Mouse (Mus musculus) stomach, embryonic 15.5 days (tissue): ENCODE results near the gene Pdlim4. TPM values are rescaled to one million over a fixed set of nuclear protein-coding genes. Genes with fewer than 3 reads are reported as not detected.
A peak's percentile ranks its signal among the peaks of the same experiment; 100 is the strongest.

Experiments used
- ATAC-seq: fragments of 200-750 bp; cut with Nextera tagmentation; 2 replicates; pipeline ENCODE4 v1.8.0; 2017; ENCODE audit warnings: low read depth, moderate number of reproducible peaks, moderate TSS enrichment; ENCODE audit not compliant: insufficient read depth, low FRiP score
- H3K27ac ChIP-seq: fragments of 300-500 bp; sonication (generic); 2 replicates; pipeline ENCODE4 v1.5.1; 2015; ENCODE audit warnings: mild to moderate bottlenecking, inconsistent platforms
- H3K27me3 ChIP-seq: fragments of 300-500 bp; sonication (generic); replicated peaks from 2 replicates; pipeline ENCODE4 v1.6.1; 2015; ENCODE audit warnings: inconsistent platforms
- H3K36me3 ChIP-seq: fragments of 300-500 bp; sonication (generic); 2 replicates; pipeline ENCODE4 v1.6.1; 2015; ENCODE audit warnings: inconsistent platforms
- H3K4me1 ChIP-seq: fragments of 300-500 bp; sonication (generic); 2 replicates; pipeline ENCODE4 v1.6.1; 2015; ENCODE audit warnings: inconsistent platforms
- H3K4me2 ChIP-seq: fragments of 300-500 bp; sonication (generic); 2 replicates; pipeline ENCODE4 v1.6.1; 2015; ENCODE audit warnings: mild to moderate bottlenecking, inconsistent platforms
- H3K4me3 ChIP-seq: fragments of 300-500 bp; sonication (generic); replicated peaks from 2 replicates; pipeline ENCODE4 v1.5.1; 2015; ENCODE audit warnings: inconsistent platforms
- H3K9ac ChIP-seq: fragments of 300-500 bp; sonication (generic); 2 replicates; pipeline ENCODE4 v1.6.1; 2015; ENCODE audit warnings: inconsistent platforms
- H3K9me3 ChIP-seq: fragments of 300-500 bp; sonication (generic); 2 replicates; pipeline ENCODE4 v1.6.1; 2016; ENCODE audit warnings: inconsistent platforms
- WGBS: fragments of 180-500 bp; shearing (Covaris S2); methylation state at CpG from one replicate; pipeline ENCODE4 v1.1.7; 2015; 5-methylcytosine and 5-hydroxymethylcytosine counted together
- polyA plus RNA-seq: library from polyadenylated mRNA; unstranded; fragments of >200 nt; fragmentation: Nextera tagmentation; extraction: Ambion mirVana; gene quantifications from 2 replicates; pipeline ENCODE4 v1.2.1, GENCODE M21; 2015

The Pdlim4 gene
- polyA plus RNA-seq, 1 experiment from 2014 or later, result 52.0 TPM

DNA sequence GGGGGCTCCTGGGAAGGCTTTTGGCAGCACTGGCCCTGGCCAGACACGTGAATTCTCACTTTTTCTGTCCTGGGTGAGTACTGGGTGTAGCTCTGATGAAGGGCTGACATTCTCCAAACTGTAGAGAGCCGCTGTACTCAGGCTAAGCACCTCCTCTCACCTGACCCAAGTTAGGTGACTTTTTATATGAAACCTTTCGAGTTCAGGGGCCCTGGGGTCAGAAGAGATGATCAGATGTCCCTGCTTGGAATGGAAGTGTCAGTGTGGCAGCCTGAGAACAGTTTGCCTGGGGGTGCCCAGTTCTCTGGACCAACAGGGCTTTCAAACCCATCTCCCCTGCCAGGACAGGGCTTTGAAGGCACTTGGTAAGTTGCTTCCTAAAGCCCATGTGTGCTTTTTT is 39.3 kb upstream of the Pdlim4 start:
- no peaks in the 10 kb centered on the region for H3K9me3 ChIP-seq
- ATAC-seq, result no peak
- peaks cover 8% of the 10 kb centered on the region for H3K4me1 ChIP-seq
- no peaks in the 10 kb centered on the region for H3K36me3 ChIP-seq
- no peak overlapping the region for H3K9ac ChIP-seq
- H3K27ac ChIP-seq, result no peak overlapping the region
- H3K27me3 ChIP-seq, result no peaks in the 10 kb centered on the region
- WGBS, result 69% methylated on average over 3 of the region's 3 CpGs
- no peak overlapping the region for H3K4me3 ChIP-seq
- no peak overlapping the region for H3K4me2 ChIP-seq

DNA sequence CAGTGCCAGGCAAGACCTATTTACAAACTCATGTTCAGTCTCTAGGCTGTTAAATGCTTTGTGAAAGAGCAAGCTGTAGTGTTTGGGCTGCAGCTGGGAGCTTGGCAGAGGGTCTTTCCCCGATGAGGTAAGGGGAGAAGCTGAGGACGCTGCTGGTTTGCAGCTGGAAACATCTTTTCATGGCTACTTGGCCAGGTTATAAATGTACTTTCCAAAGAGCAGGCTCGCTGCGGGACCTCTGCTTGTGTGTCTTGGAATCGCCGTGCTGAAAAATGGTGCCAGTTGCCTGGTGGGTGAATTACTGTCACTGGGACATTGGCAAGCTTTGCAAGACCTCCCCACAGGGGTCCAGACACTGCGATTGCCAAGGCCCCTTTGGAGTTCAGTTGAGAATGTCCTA is 38.4 kb upstream of the Pdlim4 start:
- Histone ChIP-seq H3K4me2 (no peak overlapping the region), H3K27me3 (no peaks in the 10 kb centered on the region), H3K9ac (no peak overlapping the region), H3K36me3 (no peaks in the 10 kb centered on the region), H3K27ac (no peak overlapping the region), H3K4me1 (peaks cover 3% of the 10 kb centered on the region; the same call in 1 of the 2 replicates), H3K4me3 (no peak overlapping the region), H3K9me3 (no peaks in the 10 kb centered on the region)
- ATAC-seq, result no peak
- WGBS, result 77% methylated on average over 7 of the region's 7 CpGs

DNA sequence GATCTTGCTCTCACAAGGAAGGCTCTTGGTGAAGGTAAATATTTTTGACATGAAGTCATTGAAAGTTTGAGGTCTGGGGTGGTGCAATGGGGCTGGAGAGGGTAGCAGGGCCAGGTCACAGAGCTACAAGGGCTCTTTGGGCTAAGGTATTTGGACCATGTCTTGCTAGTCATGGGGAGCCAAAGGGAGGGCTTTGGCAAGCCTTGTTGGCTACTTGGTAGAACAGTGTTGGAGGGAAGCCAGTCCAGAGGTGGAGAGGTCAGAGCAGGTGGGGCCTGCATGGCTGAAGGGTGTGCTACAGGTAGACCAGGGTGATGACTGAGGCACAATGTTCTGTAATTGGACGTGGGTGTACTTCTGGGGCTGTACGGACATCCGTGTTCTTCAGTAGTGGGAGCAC is 37.9 kb upstream of the Pdlim4 start:
- H3K4me2 ChIP-seq, result no peak overlapping the region
- H3K4me3 ChIP-seq, result no peak overlapping the region
- no peak overlapping the region for H3K9ac ChIP-seq
- WGBS, result 79% methylated on average over 3 of the region's 3 CpGs
- no peak for ATAC-seq
- no peaks in the 10 kb centered on the region for H3K36me3 ChIP-seq
- no peaks in the 10 kb centered on the region for H3K27me3 ChIP-seq
- no peaks in the 10 kb centered on the region for H3K9me3 ChIP-seq
- H3K4me1 ChIP-seq, result peaks cover 4% of the 10 kb centered on the region
- H3K27ac ChIP-seq, result no peak overlapping the region

DNA sequence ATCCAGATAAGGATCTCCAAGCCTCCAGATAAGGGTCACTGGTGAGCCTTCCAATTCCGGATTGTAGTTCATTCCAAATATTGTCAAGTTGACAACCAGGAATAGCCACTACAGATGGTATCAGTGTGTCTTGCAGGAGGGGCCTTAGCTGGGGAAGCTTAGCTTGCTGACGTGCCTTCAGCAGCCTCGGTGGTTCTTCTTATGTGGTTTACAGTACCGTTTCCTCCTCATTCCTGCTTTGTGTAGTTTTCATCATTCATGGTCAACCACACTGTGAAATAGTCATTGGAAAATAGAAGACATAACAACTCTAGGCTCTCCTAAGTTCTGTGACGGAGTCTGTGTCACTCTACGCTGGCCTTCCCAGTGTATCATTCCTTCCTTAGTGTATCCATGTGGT is 36.2 kb upstream of the Pdlim4 start:
- H3K4me2 ChIP-seq, result no peak overlapping the region
- H3K4me1 ChIP-seq, result peaks cover 13% of the 10 kb centered on the region
- no peak for ATAC-seq
- H3K36me3 ChIP-seq, result no peaks in the 10 kb centered on the region
- no peak overlapping the region for H3K27ac ChIP-seq
- 88% methylated on average over 6 of the region's 6 CpGs for WGBS
- no peak overlapping the region for H3K9ac ChIP-seq
- H3K4me3 ChIP-seq, result no peak overlapping the region
- H3K27me3 ChIP-seq, result no peaks in the 10 kb centered on the region
- H3K9me3 ChIP-seq, result no peaks in the 10 kb centered on the region

DNA sequence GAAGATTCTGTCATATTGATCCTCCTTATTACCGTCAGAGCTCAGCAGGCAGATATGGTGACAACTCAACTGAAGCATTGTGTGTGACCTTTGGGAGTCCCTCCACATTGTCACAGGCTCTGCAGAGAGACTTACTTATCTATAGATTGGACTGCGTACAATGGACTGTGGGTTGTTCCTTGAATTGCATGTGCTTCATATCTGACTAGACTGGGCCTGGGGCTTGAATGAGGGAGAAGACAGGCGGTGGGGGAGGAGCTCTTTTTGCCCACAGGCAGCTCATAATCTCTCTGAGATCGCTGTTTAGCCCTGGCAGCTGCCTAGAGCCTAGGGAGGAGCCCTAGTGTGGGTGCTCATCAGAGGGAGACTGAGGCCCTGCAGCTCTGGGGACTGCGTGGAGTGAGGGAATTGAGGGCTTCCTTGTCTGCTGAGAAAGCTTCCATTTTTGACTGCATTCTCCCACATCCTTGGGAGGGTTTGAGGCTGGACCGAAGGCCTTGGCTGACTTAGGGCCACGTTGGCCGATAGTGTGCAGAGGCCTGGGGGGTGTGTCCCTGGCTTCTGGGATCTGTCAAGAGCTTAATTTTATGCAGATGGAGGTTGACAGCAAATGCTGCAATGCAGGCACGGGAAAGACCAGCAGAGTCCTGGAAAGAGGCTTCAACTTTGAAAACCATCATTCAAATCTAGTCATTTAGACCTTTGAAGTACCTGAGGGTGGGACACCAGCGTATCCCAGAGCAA is 34.1 kb upstream of the Pdlim4 start:
- H3K4me1 ChIP-seq, result peaks cover 13% of the 10 kb centered on the region
- no peak overlapping the region for H3K9ac ChIP-seq
- H3K27ac ChIP-seq, result peak overlapping the region; percentile 7; the same call in 1 of the 2 replicates
- no peak for ATAC-seq
- 60% methylated on average over 10 of the region's 10 CpGs for WGBS
- H3K27me3 ChIP-seq, result no peaks in the 10 kb centered on the region
- H3K36me3 ChIP-seq, result no peaks in the 10 kb centered on the region
- peak overlapping the region; percentile 98; the same call in 1 of the 2 replicates for H3K4me2 ChIP-seq
- H3K4me3 ChIP-seq, result 0 out of 2 replicates have a peak overlapping the region, but pooled peaks have one; percentile 3
- no peaks in the 10 kb centered on the region for H3K9me3 ChIP-seq

DNA sequence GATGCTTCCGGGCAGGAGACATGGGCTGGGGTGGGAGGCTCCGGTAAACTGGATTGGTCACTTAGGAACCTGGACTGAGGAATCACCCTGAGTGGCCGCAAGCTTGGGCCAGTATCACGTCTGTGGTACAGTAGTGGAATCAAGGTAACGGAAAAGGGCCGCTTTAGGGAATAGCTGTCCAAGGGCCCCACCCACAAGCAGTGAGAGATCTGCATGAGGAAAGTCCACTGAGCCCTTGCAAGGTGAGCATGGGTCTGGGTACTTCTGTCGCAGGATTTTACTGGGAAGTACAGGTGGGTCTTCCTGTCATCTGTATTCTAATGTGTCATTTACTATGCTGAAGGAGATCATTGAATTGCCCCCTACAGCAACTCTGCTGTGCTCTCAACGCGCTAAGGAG is 32.9 kb upstream of the Pdlim4 start:
- Histone ChIP-seq H3K4me3 (peak overlapping the region; percentile 82), H3K4me1 (peaks cover 13% of the 10 kb centered on the region), H3K9me3 (no peaks in the 10 kb centered on the region), H3K27me3 (no peaks in the 10 kb centered on the region), H3K4me2 (peak overlapping the region; percentile 98), H3K36me3 (no peaks in the 10 kb centered on the region), H3K9ac (0 out of 2 replicates have a peak overlapping the region, but pooled peaks have one; percentile 9), H3K27ac (no peak overlapping the region)
- WGBS, result 76% methylated on average over 9 of the region's 9 CpGs
- ATAC-seq, result no peak

DNA sequence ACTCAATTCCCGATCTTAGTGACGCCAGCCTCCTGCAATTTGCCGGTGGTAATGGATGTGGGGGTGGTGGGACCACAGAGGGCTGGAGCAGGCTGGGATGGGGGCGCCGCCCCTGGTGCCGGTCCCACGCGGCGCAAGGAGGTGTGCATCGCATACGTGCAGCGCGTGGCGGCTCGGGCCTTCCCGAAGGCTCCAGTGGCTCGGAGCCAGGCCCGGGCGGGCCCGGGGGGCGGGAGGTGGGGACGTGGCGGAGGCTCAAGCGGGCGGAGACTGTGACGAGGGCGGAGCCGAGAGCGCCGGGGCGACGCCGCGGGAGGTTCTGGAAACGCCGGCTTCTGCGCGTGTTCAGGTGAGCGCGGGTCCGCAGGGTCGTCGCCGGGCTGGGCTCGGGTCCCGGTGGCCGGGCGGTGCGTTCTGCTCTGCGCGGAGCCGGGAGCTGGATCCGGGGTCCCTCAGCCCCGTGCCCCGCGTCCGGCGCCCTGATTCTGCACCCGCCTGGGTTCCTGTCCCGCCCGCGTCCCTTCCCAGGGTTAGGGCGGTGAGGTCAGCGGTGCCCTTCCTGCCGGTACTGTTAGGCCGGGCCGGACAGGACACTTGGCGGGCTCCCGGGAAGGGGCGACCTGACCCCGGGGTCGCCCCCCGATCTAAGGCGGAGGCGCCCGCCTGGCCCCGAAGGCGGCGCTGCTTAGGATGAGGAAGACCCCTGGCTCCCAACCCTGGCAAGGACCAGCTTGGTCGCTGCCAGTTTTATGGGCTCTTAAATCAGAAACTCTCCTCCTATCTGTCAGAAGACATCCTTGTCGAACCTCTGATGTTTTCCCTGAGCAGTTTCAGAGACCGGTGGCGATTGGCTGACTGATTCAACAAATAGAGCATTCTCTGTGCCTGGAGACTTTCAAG is 32.1 kb upstream of the Pdlim4 start:
- no peaks in the 10 kb centered on the region for H3K27me3 ChIP-seq
- WGBS, result under 1% methylated on average over 77 of the region's 83 CpGs
- peak overlapping the region; percentile 73 for H3K9ac ChIP-seq
- H3K4me1 ChIP-seq, result peaks cover 13% of the 10 kb centered on the region
- H3K27ac ChIP-seq, result no peak overlapping the region
- H3K9me3 ChIP-seq, result no peaks in the 10 kb centered on the region
- ATAC-seq, result peak; percentile 88
- H3K4me3 ChIP-seq, result peak overlapping the region; percentile 82
- H3K36me3 ChIP-seq, result no peaks in the 10 kb centered on the region
- H3K4me2 ChIP-seq, result peak overlapping the region; percentile 98

DNA sequence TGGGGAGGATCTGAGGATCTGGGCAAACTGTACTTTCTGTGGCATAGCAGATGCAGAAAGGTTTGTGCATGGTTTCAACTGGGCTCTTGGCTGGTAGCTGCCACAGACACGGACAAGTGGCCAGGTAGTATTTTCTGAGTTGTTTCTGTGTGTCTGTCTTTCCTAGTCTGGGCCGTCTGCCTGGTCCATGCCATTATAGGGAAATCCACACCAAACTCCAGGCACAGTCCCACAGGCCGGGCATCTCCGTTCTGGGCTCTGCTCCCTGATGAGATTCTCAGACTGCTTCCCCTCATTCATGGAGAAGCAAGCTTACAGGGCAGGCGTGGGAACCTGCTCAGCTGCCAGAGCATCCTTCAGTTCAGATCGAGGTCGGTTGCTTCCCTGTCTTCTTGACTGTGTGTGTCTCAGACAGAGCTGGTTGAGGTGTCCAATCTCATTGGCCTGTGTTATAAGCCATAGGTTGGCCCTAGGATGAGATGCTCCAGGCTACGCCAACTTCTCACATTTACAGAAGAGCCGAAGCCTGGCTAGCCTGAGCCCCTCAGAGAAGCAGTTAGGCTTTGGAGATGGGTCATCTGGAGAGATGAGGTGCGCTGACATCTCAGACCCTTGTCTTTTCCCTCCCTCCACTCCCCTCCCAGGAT is 31.4 kb upstream of the Pdlim4 start, which contains the start of gene P4ha2:
Gene P4ha2 (plus strand): TSS at position 51 of the 647 bp plus-strand sequence.
- H3K27ac ChIP-seq, result no peak within 1 kb of the TSS

DNA sequence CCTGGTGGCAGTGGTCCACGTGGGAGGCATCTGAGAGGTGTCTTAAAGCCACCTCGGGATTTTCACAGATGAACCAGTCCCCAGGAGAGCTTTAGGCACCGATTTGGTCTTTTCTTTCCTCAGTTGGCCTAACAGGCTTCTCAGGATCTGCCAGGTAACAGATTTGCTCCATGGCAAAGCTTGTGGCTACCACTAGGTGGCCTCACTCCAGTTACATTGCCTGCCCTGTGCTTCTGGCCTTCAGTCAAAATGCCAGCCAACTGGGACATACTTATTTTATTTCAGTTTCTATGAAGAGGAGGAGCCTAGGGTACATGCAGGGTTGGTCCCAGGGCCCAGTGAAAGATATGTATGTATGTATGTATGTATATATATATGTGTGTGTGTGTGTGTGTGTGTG is 24.2 kb upstream of the Pdlim4 start:
- H3K27ac ChIP-seq, result no peak overlapping the region
- no peak overlapping the region for H3K4me3 ChIP-seq
- no peak for ATAC-seq
- no peak overlapping the region for H3K4me2 ChIP-seq
- H3K4me1 ChIP-seq, result peaks cover 6% of the 10 kb centered on the region; the same call in 1 of the 2 replicates
- no peak overlapping the region for H3K9ac ChIP-seq
- 8% methylated on average over 3 of the region's 3 CpGs for WGBS
- no peaks in the 10 kb centered on the region for H3K36me3 ChIP-seq
- no peaks in the 10 kb centered on the region for H3K9me3 ChIP-seq
- no peaks in the 10 kb centered on the region for H3K27me3 ChIP-seq

More for the DNA sequence above, 31.4 kb upstream of the Pdlim4 start, which contains the start of gene P4ha2:
- ATAC-seq, result no peak
- H3K9me3 ChIP-seq, result no peaks in the 10 kb centered on the region
- WGBS, result 52% methylated on average over 10 of the region's 10 CpGs
- H3K9ac ChIP-seq, result peak within 1 kb of the TSS; percentile 73
- H3K36me3 ChIP-seq, result no peaks in the 10 kb centered on the region
- H3K4me2 ChIP-seq, result peak within 1 kb of the TSS; percentile 98
- peaks cover 13% of the 10 kb centered on the region for H3K4me1 ChIP-seq
- H3K27me3 ChIP-seq, result no peaks in the 10 kb centered on the region
- H3K4me3 ChIP-seq, result peak within 1 kb of the TSS; percentile 82

DNA sequence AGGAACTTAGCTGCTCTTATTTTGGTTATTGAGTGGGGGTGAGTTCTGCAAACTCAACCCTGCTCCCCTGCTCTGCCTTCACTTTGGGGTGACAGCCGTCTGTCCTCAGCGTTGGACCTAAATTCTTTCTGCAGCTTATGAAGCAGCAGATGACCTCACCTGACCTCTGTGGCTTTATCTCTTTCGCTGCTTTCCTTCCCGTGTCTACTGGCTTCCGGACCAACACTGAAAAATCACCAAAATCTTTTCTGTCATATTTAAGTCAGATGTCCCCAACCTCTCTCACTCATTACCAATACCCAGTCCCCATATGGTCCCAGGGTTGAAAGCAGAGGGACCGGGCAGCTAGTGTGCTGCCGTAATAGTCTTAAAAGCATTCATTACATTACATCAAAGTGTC is 23.4 kb upstream of the Pdlim4 start:
- no peaks in the 10 kb centered on the region for H3K36me3 ChIP-seq
- H3K9me3 ChIP-seq, result no peaks in the 10 kb centered on the region
- H3K4me2 ChIP-seq, result no peak overlapping the region
- no peak for ATAC-seq
- no peak overlapping the region for H3K4me3 ChIP-seq
- no peak overlapping the region for H3K9ac ChIP-seq
- 40% methylated on average over 7 of the region's 7 CpGs for WGBS
- no peak overlapping the region for H3K27ac ChIP-seq
- no peaks in the 10 kb centered on the region for H3K27me3 ChIP-seq
- H3K4me1 ChIP-seq, result peaks cover 6% of the 10 kb centered on the region; the same call in 1 of the 2 replicates

DNA sequence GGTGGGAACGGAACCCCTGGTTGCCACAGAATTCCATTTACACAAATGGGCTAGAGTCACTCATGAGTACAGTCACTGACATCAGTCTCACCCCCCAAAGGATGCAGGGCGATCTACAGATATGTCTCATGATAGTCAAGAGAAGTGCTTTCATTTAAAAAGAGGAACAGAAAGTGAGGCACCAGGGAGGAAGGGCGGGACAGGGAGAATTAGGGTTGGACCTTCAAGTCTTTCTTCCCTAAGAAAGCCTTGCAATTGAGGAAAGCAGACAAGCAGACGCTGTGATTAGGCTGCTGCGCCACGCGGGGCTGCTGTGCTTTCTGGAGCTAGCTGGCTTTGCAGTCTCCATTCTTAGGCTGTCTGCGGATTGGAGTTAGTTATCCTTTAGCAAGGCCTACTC is 22.9 kb upstream of the Pdlim4 start:
- Histone ChIP-seq H3K4me3 (no peak overlapping the region), H3K9ac (no peak overlapping the region), H3K4me1 (peaks cover 6% of the 10 kb centered on the region; the same call in 1 of the 2 replicates), H3K9me3 (no peaks in the 10 kb centered on the region), H3K4me2 (no peak overlapping the region), H3K36me3 (no peaks in the 10 kb centered on the region), H3K27ac (no peak overlapping the region), H3K27me3 (no peaks in the 10 kb centered on the region)
- 52% methylated on average over 8 of the region's 8 CpGs for WGBS
- ATAC-seq, result no peak
